Mouse (Mus musculus) MEL (cell line): ENCODE data around the gene Sptbn4. TPM values are rescaled to one million over a fixed set of nuclear protein-coding genes. Genes with fewer than 3 reads are reported as not detected.

Source experiments
- DNase-seq: peaks from one replicate; pipeline ENCODE4 v3.0.0; 2011; ENCODE audit warnings: low read depth, low spot score
- H3K27ac ChIP-seq: 2 replicates; pipeline ENCODE4 v1.5.1; 2012; ENCODE audit warnings: low read depth, mild to moderate bottlenecking, control low read depth, low read length, moderate library complexity; ENCODE audit not compliant: control insufficient read depth
- H3K27me3 ChIP-seq, 2 experiments: fragments of 150-350 bp in 1 of 2; sonication (generic) in 1 of 2; 2 replicates each; pipeline ENCODE4 v1.6.1; 2012; ENCODE audit warnings: low read length in 2 of 2, mild to moderate bottlenecking in 2 of 2, improper control_type of control experiment in 1 of 2, moderate library complexity in 1 of 2; ENCODE audit not compliant: insufficient read depth in 2 of 2, control insufficient read depth in 1 of 2
- H3K36me3 ChIP-seq, 2 experiments: 2 replicates each; pipeline ENCODE4 v1.6.1; 2012 to 2014; ENCODE audit warnings: low read length in 2 of 2, improper control_type of control experiment in 1 of 2, inconsistent platforms in 1 of 2, mild to moderate bottlenecking in 1 of 2; ENCODE audit not compliant: insufficient read depth in 2 of 2, control insufficient read depth in 1 of 2
- H3K4me1 ChIP-seq, 2 experiments: fragments of 150-350 bp in 1 of 2; sonication (generic) in 1 of 2; 2 replicates each; pipeline ENCODE4 v1.6.1; 2012; ENCODE audit warnings: low read length in 2 of 2, improper control_type of control experiment in 1 of 2, mild to moderate bottlenecking in 1 of 2; ENCODE audit not compliant: insufficient read depth in 2 of 2, control insufficient read depth in 1 of 2
- H3K4me3 ChIP-seq, 2 experiments: fragments of 150-350 bp in 1 of 2; sonication (generic) in 1 of 2; 2 replicates each; pipeline ENCODE4 v1.5.1; 2012; ENCODE audit warnings: low read depth in 2 of 2, low read length in 2 of 2, mild to moderate bottlenecking in 2 of 2, moderate library complexity in 2 of 2, control low read depth in 1 of 2, improper control_type of control experiment in 1 of 2; ENCODE audit not compliant: control insufficient read depth in 1 of 2, insufficient read depth in 1 of 2
- H3K79me2 ChIP-seq: 2 replicates; pipeline ENCODE4 v1.6.1; 2012; ENCODE audit warnings: mild to moderate bottlenecking, low read length, moderate library complexity; ENCODE audit not compliant: control insufficient read depth, poor library complexity, insufficient read depth
- H3K9ac ChIP-seq: 2 replicates; pipeline ENCODE4 v1.6.1; 2012; ENCODE audit warnings: low read depth, mild to moderate bottlenecking, control low read depth, low read length, moderate library complexity; ENCODE audit not compliant: control insufficient read depth, poor library complexity, severe bottlenecking
- H3K9me3 ChIP-seq: fragments of 150-350 bp; sonication (generic); replicated peaks from 2 replicates; pipeline ENCODE4 v1.6.1; 2012; ENCODE audit warnings: mild to moderate bottlenecking, low read length, improper control_type of control experiment, moderate library complexity; ENCODE audit not compliant: insufficient read depth
- CHD2 ChIP-seq: IDR thresholded peaks from 2 replicates; pipeline ENCODE4 v1.6.1; 2011; ENCODE audit warnings: low read length, improper control_type of control experiment
- ELF1 ChIP-seq: IDR thresholded peaks from 2 replicates; pipeline ENCODE4 v1.6.1; 2014; ENCODE audit warnings: low read depth, mild to moderate bottlenecking, inconsistent platforms, low read length, improper control_type of control experiment, moderate library complexity
- ETS1 ChIP-seq: IDR thresholded peaks from 2 replicates; pipeline ENCODE4 v1.6.1; 2012; ENCODE audit warnings: low read depth, mild to moderate bottlenecking, inconsistent platforms, low read length, improper control_type of control experiment, moderate library complexity
- GABPA ChIP-seq: IDR thresholded peaks from 2 replicates; pipeline ENCODE4 v1.6.1; 2012; ENCODE audit warnings: low read depth, mild to moderate bottlenecking, inconsistent platforms, low read length, improper control_type of control experiment, moderate library complexity
- GATA1 ChIP-seq: IDR thresholded peaks from 2 replicates; pipeline ENCODE4 v1.6.1; 2011; ENCODE audit warnings: low read depth, low read length, improper control_type of control experiment
- HCFC1 ChIP-seq: IDR thresholded peaks from 2 replicates; pipeline ENCODE4 v1.6.1; 2012; ENCODE audit warnings: low read depth, mild to moderate bottlenecking, inconsistent platforms, low read length, improper control_type of control experiment, moderate library complexity
- JUND ChIP-seq: IDR thresholded peaks from 2 replicates; pipeline ENCODE4 v1.6.1; 2011; ENCODE audit warnings: low read depth, mild to moderate bottlenecking, improper control_type of control experiment, low read length
- KAT2A ChIP-seq: conservative IDR thresholded peaks from 2 replicates; pipeline ENCODE4 v1.6.1; 2012; ENCODE audit warnings: low read depth, low read length, improper control_type of control experiment, inconsistent platforms
- MAX ChIP-seq: IDR thresholded peaks from 2 replicates; pipeline ENCODE4 v1.6.1; 2011; ENCODE audit warnings: low read length, improper control_type of control experiment
- MEF2A ChIP-seq: IDR thresholded peaks from 2 replicates; pipeline ENCODE4 v1.6.1; 2014; ENCODE audit warnings: low read depth, mild to moderate bottlenecking, inconsistent platforms, low read length, improper control_type of control experiment; ENCODE audit not compliant: poor library complexity, insufficient replicate concordance, severe bottlenecking; ENCODE audit errors: extremely low read depth
- MYB ChIP-seq: IDR thresholded peaks from 2 replicates; pipeline ENCODE4 v1.6.1; 2011; ENCODE audit warnings: mild to moderate bottlenecking, low read depth, low read length, improper control_type of control experiment
- MYC ChIP-seq: IDR thresholded peaks from 2 replicates; pipeline ENCODE4 v1.6.1; 2011; ENCODE audit warnings: low read depth, mild to moderate bottlenecking, low read length, improper control_type of control experiment, moderate library complexity
- NELFE ChIP-seq: IDR thresholded peaks from 2 replicates; pipeline ENCODE4 v1.6.1; 2011; ENCODE audit warnings: low read depth, low read length, improper control_type of control experiment
- NRF1 ChIP-seq: IDR thresholded peaks from 2 replicates; pipeline ENCODE4 v1.6.1; 2014; ENCODE audit warnings: low read depth, mild to moderate bottlenecking, inconsistent platforms, low read length, improper control_type of control experiment, moderate library complexity; ENCODE audit not compliant: poor library complexity, insufficient read depth, severe bottlenecking
- POLR2A ChIP-seq, 2 experiments: IDR thresholded peaks; 2 replicates each; pipeline ENCODE4 v1.6.1; 2011 to 2012; ENCODE audit warnings: low read length in 2 of 2, mild to moderate bottlenecking in 2 of 2, control low read depth in 1 of 2, improper control_type of control experiment in 1 of 2, low read depth in 1 of 2, moderate library complexity in 1 of 2; ENCODE audit not compliant: control insufficient read depth in 1 of 2, insufficient read depth in 1 of 2, poor library complexity in 1 of 2
- POLR2AphosphoS2 ChIP-seq: IDR thresholded peaks from 2 replicates; pipeline ENCODE4 v1.6.1; 2011; ENCODE audit warnings: low read length, improper control_type of control experiment
- RAD21 ChIP-seq: IDR thresholded peaks from 2 replicates; pipeline ENCODE4 v1.6.1; 2011; ENCODE audit warnings: mild to moderate bottlenecking, low read depth, low read length, improper control_type of control experiment
- RCOR1 ChIP-seq: IDR thresholded peaks from 2 replicates; pipeline ENCODE4 v1.6.1; 2012; ENCODE audit warnings: low read depth, mild to moderate bottlenecking, inconsistent platforms, low read length, improper control_type of control experiment
- SMC3 ChIP-seq: IDR thresholded peaks from 2 replicates; pipeline ENCODE4 v1.6.1; 2011; ENCODE audit warnings: low read depth, low read length, improper control_type of control experiment
- TAL1 ChIP-seq: IDR thresholded peaks from 2 replicates; pipeline ENCODE4 v1.6.1; 2012; ENCODE audit warnings: mild to moderate bottlenecking, inconsistent platforms, low read length, moderate library complexity, mixed read lengths
- UBTF ChIP-seq: IDR thresholded peaks from 2 replicates; pipeline ENCODE4 v1.6.1; 2012; ENCODE audit warnings: low read depth, mild to moderate bottlenecking, inconsistent platforms, low read length, improper control_type of control experiment, moderate library complexity, borderline replicate concordance; ENCODE audit not compliant: insufficient read depth
- USF1 ChIP-seq: IDR thresholded peaks from 2 replicates; pipeline ENCODE4 v1.6.1; 2014; ENCODE audit warnings: low read depth, mild to moderate bottlenecking, inconsistent platforms, low read length, improper control_type of control experiment, moderate library complexity
- USF2 ChIP-seq, 2 experiments: IDR thresholded peaks; 2 replicates each; pipeline ENCODE4 v1.6.1; 2011 to 2012; ENCODE audit warnings: improper control_type of control experiment in 2 of 2, low read length in 2 of 2, borderline replicate concordance in 1 of 2, inconsistent platforms in 1 of 2, low read depth in 1 of 2, mild to moderate bottlenecking in 1 of 2; ENCODE audit not compliant: insufficient read depth in 1 of 2
- ZKSCAN1 ChIP-seq: IDR thresholded peaks from 2 replicates; pipeline ENCODE4 v1.6.1; 2012; ENCODE audit warnings: low read depth, mild to moderate bottlenecking, inconsistent platforms, low read length, improper control_type of control experiment, moderate library complexity
- ZNF384 ChIP-seq: IDR thresholded peaks from 2 replicates; pipeline ENCODE4 v1.6.1; 2012; ENCODE audit warnings: low read depth, mild to moderate bottlenecking, inconsistent platforms, low read length, improper control_type of control experiment
- polyA plus RNA-seq, 2 experiments: library from polyadenylated mRNA; stranded (reverse) in 1 of 2; unstranded in 1 of 2; fragments of >175 nt in 1 of 2; fragments of >200 nt in 1 of 2; gene quantifications; 2 replicates each; pipeline versions ENCODE4 v1.2.1 to v1.2.4; 2012; ENCODE audit warnings: low replicate concordance in 2 of 2, low read depth in 1 of 2; ENCODE audit not compliant: insufficient read length in 2 of 2, insufficient read depth in 1 of 2, missing spikeins in 1 of 2
- total RNA-seq: library from RNA; depleted of rRNA; stranded (reverse); fragments of 300-350 nt; gene quantifications from 2 replicates; pipeline ENCODE4 v1.2.3, GENCODE M21; 2012

The Sptbn4 gene
- total and polyA plus RNA-seq, 3 experiments = 0.19 to 0.68 TPM; not detected in 1

DNA sequence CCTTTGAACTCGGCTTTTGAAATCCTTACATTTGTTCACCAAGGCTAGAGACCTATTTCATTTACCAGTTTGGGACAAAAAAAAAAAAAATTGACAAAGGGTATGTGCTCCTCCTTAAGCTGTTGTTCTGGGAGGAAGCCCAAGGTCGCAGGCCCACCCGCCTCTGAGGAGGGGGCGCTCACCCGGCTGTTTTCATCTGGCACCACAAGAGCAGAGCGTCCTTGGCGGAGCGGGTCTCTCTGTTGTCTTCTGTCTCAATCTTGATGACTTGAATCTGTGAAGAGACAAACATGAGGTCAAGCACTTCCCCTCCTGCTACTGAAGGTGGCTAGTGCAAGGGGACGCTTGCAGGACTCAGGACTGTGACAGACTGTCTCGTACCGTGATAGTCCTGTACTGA lies 19.5 kb downstream of the Sptbn4 start:
- H3K27ac ChIP-seq = no peak overlapping the region
- H3K36me3 ChIP-seq = no peaks in the 10 kb centered on the region
- no peaks in the 10 kb centered on the region for H3K79me2 ChIP-seq
- H3K4me3 ChIP-seq = no peak overlapping the region
- no peak overlapping the region for H3K9ac ChIP-seq
- TF ChIP-seq KAT2A = no peak
- no peak for TF ChIP-seq ZKSCAN1
- no peak for TF ChIP-seq JUND
- TF ChIP-seq RAD21 = no peak
- no peak for TF ChIP-seq TAL1
- TF ChIP-seq HCFC1 = no peak
- no peak for TF ChIP-seq USF1
- TF ChIP-seq MYB = no peak
- TF ChIP-seq NRF1 = no peak
- TF ChIP-seq USF2 (IDR thresholded peaks at IDR 0.05; ENCODE audit: borderline replicate concordance in 1 of 2, insufficient read depth in 1 of 2, low read depth in 1 of 2, low read length in 2 of 2) = no peak
- no peak for TF ChIP-seq NELFE
- no peak for TF ChIP-seq UBTF
- H3K9me3 ChIP-seq = no peaks in the 10 kb centered on the region
- no peak for DNase-seq
- H3K4me1 ChIP-seq = no peaks in the 10 kb centered on the region
- H3K27me3 ChIP-seq = no peaks in the 10 kb centered on the region

- TF ChIP-seq RCOR1 (no peak), KAT2A (no peak), ZNF384 (no peak)
These were observed 20.1 kb downstream of the Sptbn4 start for GRCm38 (mm10) chr7:27427387-27427786.

DNA sequence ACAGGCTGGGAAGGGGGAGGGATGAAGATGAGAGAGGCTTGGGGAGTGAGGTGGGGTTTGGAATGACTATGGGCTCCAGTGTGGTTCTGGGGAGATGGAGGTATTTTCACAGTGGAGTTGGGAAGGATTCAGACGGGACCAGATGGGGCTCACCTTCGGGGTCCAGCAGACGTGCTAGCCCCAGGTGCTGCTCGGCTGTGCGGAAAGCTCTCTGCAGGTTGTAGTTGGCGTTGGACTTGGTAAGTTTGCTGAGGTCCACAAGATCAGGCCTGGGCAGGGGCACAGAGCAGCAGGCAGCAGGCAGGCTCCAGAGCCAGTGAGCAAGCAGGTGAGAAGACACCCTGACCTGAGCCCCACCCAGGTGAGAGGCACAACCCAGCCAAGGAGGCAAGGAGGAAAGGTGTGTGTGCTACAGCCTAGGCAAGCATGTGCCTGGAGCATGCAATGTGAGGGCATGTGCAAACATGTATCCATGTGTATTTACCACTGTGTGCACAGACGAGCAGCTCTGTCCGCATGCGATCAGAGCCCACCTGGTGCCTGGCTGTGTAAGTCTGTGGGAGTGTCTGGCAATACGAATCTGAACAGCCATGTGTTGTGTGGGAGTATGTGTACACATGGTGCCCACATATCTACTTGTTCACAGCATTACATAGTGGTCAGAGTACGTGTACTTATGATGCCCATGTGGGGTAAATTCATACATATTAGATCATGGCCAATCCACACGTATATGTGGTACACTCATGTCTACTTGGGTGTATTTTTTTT lies 23.7 kb downstream of the Sptbn4 start:
- H3K27ac ChIP-seq = no peak overlapping the region
- no peaks in the 10 kb centered on the region for H3K4me1 ChIP-seq
- no peaks in the 10 kb centered on the region for H3K36me3 ChIP-seq
- no peaks in the 10 kb centered on the region for H3K27me3 ChIP-seq
- no peaks in the 10 kb centered on the region for H3K79me2 ChIP-seq
- no peak overlapping the region for H3K4me3 ChIP-seq
- no peak for DNase-seq
- no peak overlapping the region for H3K9ac ChIP-seq
- H3K9me3 ChIP-seq = no peaks in the 10 kb centered on the region
- no peak for TF ChIP-seq ZNF384
- no peak for TF ChIP-seq CHD2
- no peak for TF ChIP-seq MAX
- TF ChIP-seq GABPA = no peak
- TF ChIP-seq POLR2A (IDR thresholded peaks at IDR 0.05; ENCODE audit: control insufficient read depth in 1 of 2, insufficient read depth in 1 of 2, low read depth in 1 of 2, low read length in 2 of 2, poor library complexity in 1 of 2) = no peak
- no peak for TF ChIP-seq RAD21
- no peak for TF ChIP-seq HCFC1
- TF ChIP-seq MYC = no peak
- TF ChIP-seq ZKSCAN1 = no peak
- no peak for TF ChIP-seq GATA1
- no peak for TF ChIP-seq SMC3
- TF ChIP-seq UBTF = no peak
- no peak for TF ChIP-seq NELFE
- TF ChIP-seq ELF1 = no peak
- no peak for TF ChIP-seq POLR2AphosphoS2
- no peak for TF ChIP-seq ETS1
- TF ChIP-seq MEF2A = no peak

More at GRCm38 (mm10) chr7:27427387-27427786, 20.1 kb downstream of the Sptbn4 start:
- Histone ChIP-seq H3K9ac (no peak overlapping the region), H3K36me3 (no peaks in the 10 kb centered on the region), H3K27me3 (no peaks in the 10 kb centered on the region), H3K4me1 (no peaks in the 10 kb centered on the region), H3K4me3 (no peak overlapping the region), H3K79me2 (no peaks in the 10 kb centered on the region), H3K9me3 (no peaks in the 10 kb centered on the region), H3K27ac (no peak overlapping the region)
- no peak for DNase-seq
